Mouse (Mus musculus): ENCODE results near the gene Clec16a. TPM values are rescaled to one million over a fixed set of nuclear protein-coding genes. Genes with fewer than 3 reads are reported as not detected.
A peak's percentile ranks its signal among the peaks of the same experiment; 100 is the strongest.

Clec16a gene
- total RNA-seq, 2 experiments from 2014 or later, result 24.5 to 25.8 TPM

- no peak for DNase-seq
Observed at GRCm38 (mm10) chr16:10768821-10769220, 223.7 kb downstream of the Clec16a start.

DNA sequence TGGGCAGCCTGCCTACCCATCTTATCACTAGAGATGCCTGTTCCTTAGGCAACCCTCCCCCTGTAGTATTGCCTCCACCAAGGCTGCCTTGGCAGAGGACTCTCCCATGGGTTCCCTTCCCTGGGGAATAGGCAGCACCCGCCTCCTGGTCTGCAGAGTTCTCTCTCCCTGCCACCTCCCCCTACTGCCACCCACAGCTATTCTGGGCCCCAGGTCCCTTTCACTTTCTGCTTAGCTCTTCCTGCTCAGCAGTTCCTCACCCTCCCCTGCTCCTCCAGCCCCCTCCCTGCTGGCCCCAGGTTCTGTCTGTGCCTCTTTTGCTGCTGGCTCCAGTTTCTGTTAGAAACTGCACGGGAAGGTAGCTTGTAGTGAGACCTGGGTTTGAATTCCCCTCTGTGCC, 224.5 kb downstream of the Clec16a start:
- DNase-seq, result no peak

GRCm38 (mm10) chr16:10770531-10771325, 225.6 kb downstream of the Clec16a start:
- DNase-seq, result no peak

GRCm38 (mm10) chr16:10771769-10772510, 226.8 kb downstream of the Clec16a start:
- DNase-seq, result no peak

DNA sequence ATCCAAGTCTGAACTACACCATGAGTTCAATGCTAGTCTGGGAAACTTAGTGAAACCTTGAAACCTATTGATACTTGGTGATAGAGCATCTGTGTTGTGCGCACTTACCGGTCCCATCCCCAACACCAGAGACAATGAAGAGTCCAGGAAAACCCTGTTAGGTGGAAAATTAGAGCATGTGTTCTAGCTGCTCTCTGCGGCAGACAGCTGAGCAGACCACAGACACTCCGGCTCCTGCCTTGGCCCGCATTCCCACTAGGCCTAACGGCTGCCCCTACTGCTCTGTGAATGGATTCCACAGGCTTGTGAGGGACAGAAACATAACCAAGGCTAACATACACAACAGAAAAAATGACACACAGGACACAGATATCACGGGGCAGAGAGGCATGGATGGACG, 228.4 kb downstream of the Clec16a start:
- no peak for DNase-seq

DNA sequence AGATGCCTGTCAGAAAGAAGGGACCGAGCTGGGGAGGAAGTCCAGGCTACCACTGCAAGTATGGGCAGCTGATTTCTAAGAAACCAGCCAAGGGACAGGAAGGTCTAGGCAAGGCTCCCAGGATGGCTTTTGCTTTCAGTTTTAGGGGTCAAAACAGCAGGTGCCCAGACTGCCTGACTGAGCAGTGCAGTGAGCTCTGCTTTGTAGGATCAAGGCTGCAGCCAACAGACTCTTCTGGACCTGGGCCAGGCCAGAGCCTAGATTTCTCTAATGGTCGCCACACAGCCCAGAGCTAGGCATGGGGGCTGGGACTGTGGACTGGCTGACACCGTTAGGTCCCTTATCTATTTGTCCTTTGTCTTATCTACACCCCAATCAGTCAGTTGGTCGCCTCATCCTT, 229.6 kb downstream of the Clec16a start:
- DNase-seq, result no peak

- DNase-seq, result no peak
Observed at GRCm38 (mm10) chr16:10776322-10776721, 231.2 kb downstream of the Clec16a start.

- no peak for DNase-seq
Observed at GRCm38 (mm10) chr16:10777579-10778160, 232.5 kb downstream of the Clec16a start.

DNA sequence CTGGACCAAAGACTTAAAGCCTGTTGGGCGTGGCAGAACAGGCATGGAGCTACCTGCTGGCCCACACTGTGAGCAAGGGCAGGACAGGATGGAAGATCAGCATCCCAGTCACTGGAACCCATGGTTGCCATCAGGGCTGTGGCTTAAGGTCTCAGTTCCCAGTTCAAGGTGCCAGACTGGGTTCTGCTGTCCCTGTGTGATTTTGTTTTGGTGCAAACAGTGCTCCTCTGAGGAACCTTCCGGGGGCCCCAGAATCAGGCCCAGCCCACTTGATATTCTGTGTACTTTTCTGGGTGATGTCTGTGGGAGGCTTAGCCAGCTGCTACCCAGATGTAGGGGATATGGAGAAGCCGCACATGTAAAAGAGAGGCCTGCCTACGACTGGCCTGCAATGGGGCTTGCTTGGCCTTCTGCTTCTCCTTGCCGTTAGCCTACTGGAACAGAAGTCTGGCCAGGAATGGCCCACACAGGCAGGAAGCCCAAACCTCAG, 235.5 kb downstream of the Clec16a start:
- DNase-seq, result no peak

- no peak for DNase-seq
Observed at GRCm38 (mm10) chr16:10781862-10782371, 236.8 kb downstream of the Clec16a start.

- DNase-seq, result no peak
Observed at GRCm38 (mm10) chr16:10782377-10783151, 237.4 kb downstream of the Clec16a start.

DNA sequence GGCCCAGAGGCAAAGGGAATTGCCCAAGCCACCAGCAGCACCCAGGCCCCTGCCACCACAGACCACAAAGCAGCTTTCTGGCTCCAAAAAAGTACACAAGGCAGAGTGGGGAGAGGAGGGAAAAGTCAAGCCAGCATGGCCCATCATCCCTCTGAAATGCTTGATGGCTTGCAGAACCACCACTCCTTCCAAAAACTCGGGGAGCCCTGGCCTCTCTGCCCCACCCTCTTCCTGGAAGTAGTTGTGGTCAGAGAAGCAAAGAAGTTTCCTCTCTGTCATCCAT, 238.0 kb downstream of the Clec16a start:
- no peak for DNase-seq

GRCm38 (mm10) chr16:10783451-10783850, 238.3 kb downstream of the Clec16a start:
- DNase-seq, result no peak

GRCm38 (mm10) chr16:10783883-10784792, 239.0 kb downstream of the Clec16a start:
- peak; percentile 60 for DNase-seq

GRCm38 (mm10) chr16:10784793-10785370, 239.7 kb downstream of the Clec16a start:
- peak; percentile 97 for DNase-seq

- DNase-seq, result peak; percentile 87
Observed at GRCm38 (mm10) chr16:10785371-10786231, 240.5 kb downstream of the Clec16a start, which contains the start of gene Socs1. Gene Socs1, minus strand, starts transcription at chr16:10785536.

GRCm38 (mm10) chr16:10786288-10786687, 241.1 kb downstream of the Clec16a start:
- DNase-seq, result peak; percentile 72

- no peak for DNase-seq
Observed at GRCm38 (mm10) chr16:10786782-10787547, 241.8 kb downstream of the Clec16a start.

DNA sequence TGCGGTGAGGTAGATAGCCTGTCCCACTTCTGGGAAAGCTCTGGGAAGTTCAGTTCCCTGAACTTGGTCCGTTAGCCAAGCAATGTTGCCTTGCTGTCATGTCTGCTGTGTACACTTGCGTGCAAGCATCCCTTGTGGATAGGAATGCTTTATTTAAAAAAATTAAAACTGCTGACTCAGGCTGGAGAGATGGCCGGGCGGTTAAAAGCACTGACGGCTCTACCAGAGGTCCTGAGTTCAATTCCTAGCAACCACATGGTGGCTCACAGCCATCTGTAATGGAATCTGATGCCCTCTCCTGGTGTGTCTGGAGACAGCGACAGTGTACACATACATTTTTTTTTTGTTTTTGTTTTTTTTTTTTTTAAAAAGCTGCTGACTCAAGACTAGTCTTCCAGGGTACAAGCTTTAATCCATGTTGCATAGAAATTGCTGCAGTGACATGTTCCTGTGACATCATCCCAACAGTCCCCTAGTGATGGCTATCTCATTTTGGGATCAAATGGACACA, 242.5 kb downstream of the Clec16a start:
- no peak for DNase-seq

Data from gastrocnemius, postnatal 10 days (tissue).